ENCODE assay signal across 24 mouse cellular contexts in the genomic region with DNA sequence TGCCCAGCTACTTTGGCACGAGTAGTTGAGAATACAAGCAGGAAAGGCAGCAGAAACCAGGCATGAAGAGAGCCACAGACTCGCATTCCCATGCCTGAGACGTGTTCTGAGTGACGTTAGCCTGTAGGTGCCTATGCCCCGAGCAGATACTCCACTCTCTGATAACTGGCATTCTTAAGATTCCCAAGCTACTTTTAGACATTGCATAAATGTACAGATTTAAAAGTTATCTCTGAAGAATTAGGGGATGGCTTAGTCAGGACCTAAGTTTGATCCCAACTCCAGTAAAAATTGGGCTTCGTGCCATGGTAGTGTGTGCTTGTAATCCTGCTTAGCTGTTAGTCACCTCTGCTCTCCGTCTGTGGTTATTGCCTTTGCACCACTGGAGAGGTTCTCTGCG. TPM values are rescaled to one million over a fixed set of nuclear protein-coding genes. Genes with fewer than 3 reads are reported as not detected.
DNase-seq lines count a peak whose midpoint lies in the region; ATAC-seq lines count a peak whose summit lies in the region.
"Had no signal": no experiment of that assay in that cellular context is flagged by ENCODE, and none has a peak within 500 bp of the region (broad histone marks: within the 10 kb centered on the region; RNA-seq: fewer than 3 reads in every experiment).

No protein-coding gene starts in this region.

- 26% methylated on average over 8 of the region's 8 CpGs for WGBS in heart, embryonic 14.5 days
- WGBS in kidney, embryonic 16.5 days: 81% methylated on average over 8 of the region's 8 CpGs

- H3K4me2 ChIP-seq in heart, embryonic 14.5 days (ENCODE audit: low read length): peak overlapping the region; percentile 5; the same call in 1 of the 2 replicates
- H3K4me2 ChIP-seq in kidney, embryonic 16.5 days (replicated peaks; ENCODE audit: low read depth, low read length): no peak overlapping the region
- H3K4me2 ChIP-seq: embryonic facial prominence, embryonic 13.5 days; hindbrain, embryonic 12.5 days had no signal

- ATAC-seq in heart, embryonic 14.5 days (ENCODE audit: insufficient number of reproducible peaks, insufficient read depth, low FRiP score, low read depth): peak; percentile 37; the same call in 1 of the 2 replicates
- ATAC-seq in kidney, embryonic 16.5 days (ENCODE audit: low FRiP score, low TSS enrichment): no peak
- ATAC-seq: CD4-positive, CD25-positive, alpha-beta regulatory T cell, adult 4 months; forebrain, embryonic 14.5 days; hindbrain, embryonic 16.5 days; inflammation-experienced regulatory T-cells, adult 6 months; intestine, postnatal 0 days had no signal

- intact Hi-C loops in heart, postnatal 36 days (cut with DNase I): no loop called here
- intact Hi-C loops in left cerebral cortex, postnatal 25 days (cut with DNase I): no loop called here

- H3K4me1 ChIP-seq in heart, embryonic 14.5 days (ENCODE audit: control insufficient read depth in 2 of 2, insufficient read depth in 2 of 2, low read length in 2 of 2): peaks cover 16 to 29% of the 10 kb centered on the region in 2 experiments
- peaks cover 17% of the 10 kb centered on the region for H3K4me1 ChIP-seq in kidney, embryonic 16.5 days (ENCODE audit: insufficient read depth, low read length)

- H3K27me3 ChIP-seq in heart, embryonic 14.5 days (ENCODE audit: control insufficient read depth, insufficient read depth, low read length): no peaks in the 10 kb centered on the region
- no peaks in the 10 kb centered on the region for H3K27me3 ChIP-seq in kidney, embryonic 16.5 days (ENCODE audit: insufficient read depth, low read length)
- H3K27me3 ChIP-seq: embryonic facial prominence, embryonic 13.5 days; hindbrain, embryonic 12.5 days had no signal

- no peak overlapping the region for H3K4me3 ChIP-seq in heart, embryonic 14.5 days (ENCODE audit: control insufficient read depth in 1 of 2, insufficient read depth in 1 of 2, low read depth in 1 of 2, low read length in 2 of 2)
- no peak overlapping the region for H3K4me3 ChIP-seq in kidney, embryonic 16.5 days (ENCODE audit: low read length)
- H3K4me3 ChIP-seq: embryonic facial prominence, embryonic 13.5 days; gastrocnemius, adult 2 months; hindbrain, embryonic 12.5 days had no signal

- peak overlapping the region; percentile 69 to 78 for H3K27ac ChIP-seq in heart, embryonic 14.5 days (replicated peaks in 1 of 2; ENCODE audit: control insufficient read depth in 1 of 2, insufficient read depth in 1 of 2, low read depth in 2 of 2, low read length in 2 of 2)
- H3K27ac ChIP-seq in kidney, embryonic 16.5 days (ENCODE audit: low read length): no peak overlapping the region
- H3K27ac ChIP-seq: embryonic facial prominence, embryonic 13.5 days; gastrocnemius, adult 2 months; hindbrain, embryonic 12.5 days had no signal

- H3K9me3 ChIP-seq in heart, embryonic 14.5 days (ENCODE audit: control insufficient read depth, low read length): no peaks in the 10 kb centered on the region
- H3K9me3 ChIP-seq in kidney, embryonic 16.5 days (ENCODE audit: low read length): no peaks in the 10 kb centered on the region
- H3K9me3 ChIP-seq: embryonic facial prominence, embryonic 13.5 days; G1E; hindbrain, embryonic 12.5 days had no signal

- no peak for DNase-seq in heart, postnatal 36 days
- DNase-seq in kidney, postnatal 25 days: no peak
- DNase-seq in 3T3-L1 (ENCODE audit: low read depth, low spot score) (peak; percentile 81), NIH3T3 (ENCODE audit: low read depth) (peak; percentile 80)
- DNase-seq in left cerebral cortex, postnatal 25 days (ENCODE audit: low spot score in 2 of 2): no peak
- DNase-seq in natural killer cell, adult 2 months (ENCODE audit: low spot score in 2 of 2): no peak
- DNase-seq: adrenal gland, adult 2 months; adrenal gland, postnatal 25 days; B cell, adult 2 months; cerebellum, adult 18-20 months; cerebellum, adult 9-11 months; cerebellum, postnatal 36 days; gastrocnemius, adult 2 months; gastrocnemius, postnatal 25 days had no signal

- peaks cover 15% of the 10 kb centered on the region for H3K36me3 ChIP-seq in heart, embryonic 14.5 days (ENCODE audit: control insufficient read depth, insufficient read depth, low read length)
- H3K36me3 ChIP-seq in kidney, embryonic 16.5 days (ENCODE audit: insufficient read depth, low read length): peaks cover 8% of the 10 kb centered on the region; the same call in 1 of the 2 replicates

- H3K9ac ChIP-seq in heart, embryonic 14.5 days (ENCODE audit: low read length): 0 out of 2 replicates have a peak overlapping the region, but pooled peaks have one; percentile 22
- 0 out of 2 replicates have a peak overlapping the region, but pooled peaks have one; percentile 22 for H3K9ac ChIP-seq in kidney, embryonic 16.5 days (replicated peaks; ENCODE audit: low read length)
- H3K9ac ChIP-seq: embryonic facial prominence, embryonic 13.5 days; hindbrain, embryonic 12.5 days had no signal

RNA-seq across cellular contexts. Expression of gene Cep63, which starts 8.1 kb away (rescaled TPM):
- 42.9 and 43.1 TPM in 2 replicates for polyA plus RNA-seq in heart, embryonic 14.5 days (2014; fragmentation: Nextera tagmentation; extraction: Ambion mirVana)
- total RNA-seq in heart, postnatal 36 days (2021): 10 to 100 TPM; 53.0 to 53.1 TPM
- 56.5 and 60.6 TPM in 2 replicates for polyA plus RNA-seq in kidney, embryonic 16.5 days (2015; fragmentation: Nextera tagmentation; extraction: Ambion mirVana)
- total RNA-seq in left cerebral cortex, postnatal 25 days (2021): 10 to 100 TPM; 31.4 to 33.9 TPM

RNA-seq across cellular contexts. Expression of gene Anapc13, which starts 8.4 kb away (rescaled TPM):
- 294 and 328 TPM in 2 replicates for polyA plus RNA-seq in heart, embryonic 14.5 days (2014; fragmentation: Nextera tagmentation; extraction: Ambion mirVana)
- 100 to 1,000 TPM; 341 to 347 TPM for total RNA-seq in heart, postnatal 36 days (2021)
- polyA plus RNA-seq in kidney, embryonic 16.5 days (2015; fragmentation: Nextera tagmentation; extraction: Ambion mirVana): 171 and 179 TPM in 2 replicates
- 10 to 100 TPM; 90.6 to 98.7 TPM for total RNA-seq in left cerebral cortex, postnatal 25 days (2021)

Comparison
In these comparisons a context has a peak if more than half of its experiments do, and no peak if none do; other contexts are left out.
1. DNase-seq: peak in 3T3-L1 (single experiment) and NIH3T3 (single experiment); none in heart, postnatal 36 days (0 of 2), kidney, postnatal 25 days (0 of 2), left cerebral cortex, postnatal 25 days (0 of 2) and natural killer cell, adult 2 months (0 of 2).